Mouse (Mus musculus): ENCODE results near the gene Tdrd9. TPM values are rescaled to one million over a fixed set of nuclear protein-coding genes. Genes with fewer than 3 reads are reported as not detected.
"Not testable (repeated sequence)": the region's sequence is repeated elsewhere in the genome, so short reads cannot be mapped to it uniquely, and the experiment has no call there.

The Tdrd9 gene
- not detected for total RNA-seq (2018; cell fraction: chromatin; rRNA removed)
- total RNA-seq (2018; cell fraction: cytosol; rRNA removed): not detected
- not detected for total RNA-seq (2018; cell fraction: nucleus; rRNA removed)
- polyA plus RNA-seq (2018): not detected in 3 replicates

- 82% methylated on average over 18 of the region's 18 CpGs for WGBS (ENCODE audit: missing documents)
Measured at GRCm38 (mm10) chr12:111971231-111971686, at the start of gene Tdrd9. Tdrd9 (plus strand) TSS chr12:111971559.

GRCm38 (mm10) chr12:111923117-111923516, 48.2 kb upstream of the Tdrd9 start:
- WGBS (ENCODE audit: missing documents): 87% methylated on average over 6 of the region's 6 CpGs
- no peaks in the 10 kb centered on the region for H3K36me3 ChIP-seq (ENCODE audit: inconsistent target)
- no peaks in the 10 kb centered on the region for H3K79me2 ChIP-seq (ENCODE audit: inconsistent target)
- no peak overlapping the region for H3K27ac ChIP-seq
- H3K4me3 ChIP-seq (ENCODE audit: inconsistent target): no peak overlapping the region

More at GRCm38 (mm10) chr12:111971231-111971686, at the start of gene Tdrd9:
- Histone ChIP-seq H3K36me3 (ENCODE audit: inconsistent target) (no peaks in the 10 kb centered on the region), H3K79me2 (ENCODE audit: inconsistent target) (peaks cover 5% of the 10 kb centered on the region), H3K27ac (no peak within 1 kb of the TSS), H3K4me3 (ENCODE audit: inconsistent target) (no peak within 1 kb of the TSS)

DNA sequence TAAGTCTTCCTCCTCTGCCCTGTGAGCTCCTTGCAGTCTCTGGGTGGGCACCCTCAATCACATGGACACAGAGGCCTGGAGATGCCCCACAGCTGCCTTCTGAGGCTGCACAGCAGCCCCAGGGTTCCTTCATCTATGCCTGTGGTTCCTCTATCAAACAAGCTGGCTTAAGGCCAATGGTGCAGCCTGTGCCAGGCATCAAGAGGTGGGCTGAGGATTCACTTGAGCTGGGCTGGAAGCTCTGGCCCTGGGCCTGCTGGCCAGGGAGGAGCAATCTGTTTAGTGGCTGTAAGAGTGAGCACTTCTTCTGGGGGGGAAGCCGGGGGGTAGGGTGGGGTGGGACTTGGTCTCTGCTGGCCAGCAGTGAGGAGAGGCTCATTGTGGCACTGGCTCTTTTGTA, 44.0 kb upstream of the Tdrd9 start:
- no peaks in the 10 kb centered on the region for H3K36me3 ChIP-seq (ENCODE audit: inconsistent target)
- no peaks in the 10 kb centered on the region for H3K79me2 ChIP-seq (ENCODE audit: inconsistent target)
- no peak overlapping the region for H3K27ac ChIP-seq
- H3K4me3 ChIP-seq (ENCODE audit: inconsistent target): no peak overlapping the region
- 75% methylated on average over 1 of the region's 1 CpGs for WGBS (ENCODE audit: missing documents)

DNA sequence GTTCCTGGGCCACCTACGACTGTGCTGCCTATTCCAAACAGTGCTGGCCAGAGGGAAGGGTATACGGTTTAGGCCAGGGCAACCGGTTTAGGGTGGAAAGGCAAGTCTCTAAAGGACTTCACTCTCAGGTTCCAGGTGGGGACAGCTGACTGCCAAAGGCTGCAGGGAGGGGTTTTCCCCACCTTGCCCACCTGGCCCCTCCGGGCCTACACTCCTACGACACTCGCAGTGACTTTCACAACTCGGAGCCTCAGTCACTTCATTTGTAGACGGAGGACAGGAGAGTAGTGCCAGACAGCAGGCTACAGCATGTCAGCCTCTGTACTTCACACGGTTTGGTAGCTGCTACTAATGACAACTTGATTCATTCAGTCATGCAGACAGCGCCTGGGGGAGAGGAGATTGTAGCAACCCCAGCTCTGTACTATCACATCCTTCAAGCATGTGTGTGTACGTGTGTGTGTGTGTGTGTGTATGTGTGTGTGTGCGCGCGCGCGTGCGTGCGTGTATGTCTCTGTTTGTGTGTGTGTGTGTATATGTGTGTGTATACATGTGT, 42.9 kb upstream of the Tdrd9 start:
- Histone ChIP-seq H3K79me2 (ENCODE audit: inconsistent target) (no peaks in the 10 kb centered on the region), H3K27ac (no peak overlapping the region), H3K36me3 (ENCODE audit: inconsistent target) (no peaks in the 10 kb centered on the region), H3K4me3 (ENCODE audit: inconsistent target) (no peak overlapping the region)
- WGBS (ENCODE audit: missing documents): 96% methylated on average over 14 of the region's 18 CpGs

DNA sequence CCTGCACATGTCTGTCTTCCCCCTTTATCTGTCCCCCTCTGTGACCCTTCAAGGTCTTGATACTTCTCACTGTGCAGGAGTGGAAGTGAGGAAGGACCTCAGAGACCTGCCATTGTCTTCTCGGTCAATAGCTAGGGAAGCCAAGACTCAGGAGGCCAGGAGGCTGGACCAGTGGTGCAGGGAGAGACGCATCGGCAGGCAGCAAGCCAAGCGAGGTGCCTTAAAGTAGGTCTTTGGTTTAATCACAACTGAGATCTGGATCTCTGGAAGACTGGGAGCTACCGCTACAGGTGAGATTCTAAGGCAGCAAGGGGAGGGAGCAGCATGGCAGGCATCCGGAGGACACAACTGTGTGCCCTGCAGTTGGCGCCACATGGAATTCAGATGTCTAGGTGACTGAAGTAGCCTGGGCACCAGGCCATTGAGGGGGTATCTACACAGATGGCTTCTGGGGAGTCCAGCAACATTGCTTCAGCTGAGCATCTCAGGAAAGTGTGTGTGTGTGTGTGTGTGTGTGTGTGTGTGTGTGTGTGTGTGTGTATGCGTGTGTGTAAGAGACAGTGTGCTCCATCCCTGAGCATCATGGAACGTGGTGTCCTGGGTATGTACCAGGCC, 39.8 kb upstream of the Tdrd9 start:
- no peak overlapping the region for H3K4me3 ChIP-seq (ENCODE audit: inconsistent target)
- no peaks in the 10 kb centered on the region for H3K36me3 ChIP-seq (ENCODE audit: inconsistent target)
- peak overlapping the region; percentile 90 for H3K27ac ChIP-seq
- 96% methylated on average over 7 of the region's 9 CpGs for WGBS (ENCODE audit: missing documents)
- no peaks in the 10 kb centered on the region for H3K79me2 ChIP-seq (ENCODE audit: inconsistent target)

GRCm38 (mm10) chr12:111932513-111932912, 38.8 kb upstream of the Tdrd9 start:
- Histone ChIP-seq H3K79me2 (ENCODE audit: inconsistent target) (no peaks in the 10 kb centered on the region), H3K36me3 (ENCODE audit: inconsistent target) (no peaks in the 10 kb centered on the region), H3K4me3 (ENCODE audit: inconsistent target) (no peak overlapping the region), H3K27ac (no peak overlapping the region)
- 92% methylated on average over 3 of the region's 3 CpGs for WGBS (ENCODE audit: missing documents)

DNA sequence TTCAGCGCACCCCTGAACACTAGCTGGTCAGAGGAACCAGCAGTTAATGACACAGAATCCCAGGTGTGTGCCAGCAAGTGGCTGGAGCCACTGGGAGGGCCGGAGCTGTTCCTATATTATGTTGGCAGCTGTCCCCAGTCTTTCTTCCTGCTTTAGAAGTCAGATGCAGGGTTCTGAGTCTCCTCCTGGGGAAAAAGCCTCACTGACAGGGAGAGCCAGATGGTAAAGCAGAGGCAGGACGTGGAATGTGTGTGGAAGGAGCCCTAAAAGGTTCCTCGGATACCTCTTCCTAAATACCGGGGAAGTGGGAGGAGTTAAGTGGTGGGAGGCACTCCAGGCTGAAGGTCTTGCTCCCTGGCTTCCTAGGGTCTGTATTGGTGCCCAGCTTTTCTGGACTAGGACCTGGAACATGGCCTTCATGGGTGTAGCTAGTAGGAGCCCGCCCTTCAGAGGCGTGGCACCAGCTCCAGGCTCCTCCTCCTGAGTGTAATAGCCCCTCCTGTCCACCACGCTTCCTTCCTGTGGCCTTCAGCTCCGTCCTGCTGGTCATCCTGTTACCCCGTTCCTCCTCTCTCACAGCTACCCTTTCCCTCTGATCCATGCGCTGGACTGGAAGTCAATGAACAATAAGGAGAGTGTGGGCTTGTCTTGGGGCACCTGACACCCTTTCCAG, 38.2 kb upstream of the Tdrd9 start:
- Histone ChIP-seq H3K4me3 (ENCODE audit: inconsistent target) (no peak overlapping the region), H3K36me3 (ENCODE audit: inconsistent target) (no peaks in the 10 kb centered on the region), H3K27ac (no peak overlapping the region), H3K79me2 (ENCODE audit: inconsistent target) (no peaks in the 10 kb centered on the region)
- WGBS (ENCODE audit: missing documents): 66% methylated on average over 11 of the region's 11 CpGs

- H3K79me2 ChIP-seq (ENCODE audit: inconsistent target): no peaks in the 10 kb centered on the region
- no peak overlapping the region for H3K27ac ChIP-seq
- no peaks in the 10 kb centered on the region for H3K36me3 ChIP-seq (ENCODE audit: inconsistent target)
- H3K4me3 ChIP-seq (ENCODE audit: inconsistent target): no peak overlapping the region
- 97% methylated on average over 2 of the region's 2 CpGs for WGBS (ENCODE audit: missing documents)
Measured at GRCm38 (mm10) chr12:111933971-111934370, 37.4 kb upstream of the Tdrd9 start.

DNA sequence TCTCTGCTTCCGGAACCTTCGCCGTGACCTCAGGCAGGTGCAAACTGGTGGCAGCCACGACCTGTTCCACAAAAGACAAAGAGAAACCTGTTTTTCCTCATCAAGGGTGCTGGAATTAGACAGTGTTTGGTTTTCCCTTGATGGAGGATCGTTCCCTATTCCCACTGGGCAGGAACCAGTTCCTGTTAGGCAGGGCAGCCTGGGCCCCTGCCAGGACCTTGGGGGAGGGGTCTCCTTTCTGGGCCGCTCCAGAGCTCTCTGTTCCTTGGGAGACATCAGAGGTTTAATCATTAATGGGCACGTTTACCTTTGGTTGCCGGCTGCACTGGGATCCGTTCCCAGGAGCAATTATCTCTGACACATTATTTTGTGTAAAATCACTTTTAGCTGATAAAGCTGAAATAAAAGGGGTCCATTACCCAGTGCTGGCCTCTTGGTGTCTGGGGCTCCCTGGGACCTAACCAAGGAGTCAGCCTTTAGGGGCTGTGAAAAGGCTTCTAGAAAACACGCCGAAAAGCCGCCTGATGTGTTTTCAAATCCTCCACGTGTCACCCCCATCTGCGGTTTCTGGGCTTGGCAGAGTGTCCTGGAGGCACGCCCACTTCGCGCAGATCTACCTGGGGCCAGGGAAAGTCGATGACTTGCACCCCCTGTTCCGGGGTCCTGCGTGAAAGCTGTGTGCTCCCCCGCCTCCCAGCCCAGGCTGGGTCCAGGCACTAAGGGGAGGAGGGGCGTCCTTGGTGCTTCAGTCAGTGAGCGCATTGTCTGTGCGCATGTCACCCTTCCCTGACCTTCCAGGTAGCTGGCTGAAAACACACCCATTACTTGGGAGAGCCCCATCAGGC, 34.4 kb upstream of the Tdrd9 start:
- Histone ChIP-seq H3K79me2 (ENCODE audit: inconsistent target) (no peaks in the 10 kb centered on the region), H3K4me3 (ENCODE audit: inconsistent target) (no peak overlapping the region), H3K27ac (no peak overlapping the region), H3K36me3 (ENCODE audit: inconsistent target) (no peaks in the 10 kb centered on the region)
- 85% methylated on average over 24 of the region's 24 CpGs for WGBS (ENCODE audit: missing documents)

DNA sequence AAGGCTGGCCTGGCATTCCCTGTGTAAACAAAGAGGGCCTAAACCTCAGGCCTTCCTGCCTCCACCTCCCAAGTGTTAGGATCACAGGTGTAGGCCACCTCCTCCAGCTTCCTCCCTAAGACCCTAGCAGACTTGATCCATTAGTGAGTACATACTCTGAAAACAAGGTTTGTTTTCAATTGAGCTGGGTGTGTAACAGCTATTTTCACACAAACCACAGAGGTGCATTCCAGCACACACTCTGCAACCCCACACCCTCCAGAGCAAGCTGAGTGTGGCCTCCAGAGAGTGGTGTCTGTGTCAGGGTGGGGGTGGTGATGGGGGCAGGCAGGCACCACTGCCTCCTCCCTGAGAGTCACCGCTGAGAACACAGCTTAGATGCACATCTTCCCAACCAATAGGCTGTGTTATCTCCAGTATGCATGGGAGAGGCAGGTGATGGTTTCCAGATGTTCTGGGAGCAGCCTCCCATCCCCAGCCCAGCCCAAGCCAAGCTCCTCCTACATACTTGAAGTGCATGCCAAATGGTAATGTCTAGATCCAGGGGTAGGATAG, 32.7 kb upstream of the Tdrd9 start:
- Histone ChIP-seq H3K79me2 (ENCODE audit: inconsistent target) (no peaks in the 10 kb centered on the region), H3K4me3 (ENCODE audit: inconsistent target) (no peak overlapping the region), H3K36me3 (ENCODE audit: inconsistent target) (no peaks in the 10 kb centered on the region), H3K27ac (no peak overlapping the region)
- WGBS (ENCODE audit: missing documents): 100% methylated on average over 1 of the region's 1 CpGs

DNA sequence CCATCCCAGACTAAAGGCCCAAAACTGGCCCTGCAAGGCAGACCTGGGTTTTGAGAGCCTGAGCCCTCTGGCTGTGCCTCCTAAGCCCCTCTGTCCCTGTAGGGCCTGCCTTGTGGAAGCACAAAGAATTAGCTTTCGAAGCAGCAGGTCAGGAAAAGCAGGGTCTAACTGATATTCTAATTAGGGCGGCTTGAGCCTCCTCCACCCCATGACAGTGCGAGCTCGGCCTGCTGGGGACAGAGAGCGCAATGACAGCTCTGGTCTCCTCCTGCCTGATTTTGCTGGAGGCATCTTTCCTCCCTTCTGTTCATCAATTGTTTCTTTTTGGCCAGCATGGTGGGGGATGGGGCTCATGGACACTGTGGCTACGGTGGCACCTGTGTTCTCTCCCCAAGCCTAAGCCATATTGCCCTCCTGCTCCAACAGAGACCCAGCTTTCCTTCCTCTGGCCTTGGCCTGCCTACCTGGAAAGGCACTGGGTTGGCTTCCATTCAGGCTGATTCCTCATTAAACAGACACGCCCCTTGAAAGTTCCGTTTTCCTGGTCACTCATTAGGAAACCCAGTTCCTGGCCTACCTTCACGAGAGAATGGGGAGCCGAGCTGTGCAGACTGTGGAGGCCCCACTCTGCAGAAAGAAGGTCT, 27.8 kb upstream of the Tdrd9 start:
- peak overlapping the region; percentile 71 for H3K27ac ChIP-seq
- H3K4me3 ChIP-seq (ENCODE audit: inconsistent target): peak overlapping the region; percentile 28
- WGBS (ENCODE audit: missing documents): 35% methylated on average over 10 of the region's 10 CpGs
- H3K79me2 ChIP-seq (ENCODE audit: inconsistent target): no peaks in the 10 kb centered on the region
- no peaks in the 10 kb centered on the region for H3K36me3 ChIP-seq (ENCODE audit: inconsistent target)

- H3K79me2 ChIP-seq (ENCODE audit: inconsistent target); H3K36me3 ChIP-seq (ENCODE audit: inconsistent target): not testable (repeated sequence)
- H3K4me3 ChIP-seq (ENCODE audit: inconsistent target): peak overlapping the region; percentile 28
- H3K27ac ChIP-seq: peak overlapping the region; percentile 71
- 16% methylated on average over 11 of the region's 20 CpGs for WGBS (ENCODE audit: missing documents)
Measured at GRCm38 (mm10) chr12:111944065-111944987, 27.0 kb upstream of the Tdrd9 start.

DNA sequence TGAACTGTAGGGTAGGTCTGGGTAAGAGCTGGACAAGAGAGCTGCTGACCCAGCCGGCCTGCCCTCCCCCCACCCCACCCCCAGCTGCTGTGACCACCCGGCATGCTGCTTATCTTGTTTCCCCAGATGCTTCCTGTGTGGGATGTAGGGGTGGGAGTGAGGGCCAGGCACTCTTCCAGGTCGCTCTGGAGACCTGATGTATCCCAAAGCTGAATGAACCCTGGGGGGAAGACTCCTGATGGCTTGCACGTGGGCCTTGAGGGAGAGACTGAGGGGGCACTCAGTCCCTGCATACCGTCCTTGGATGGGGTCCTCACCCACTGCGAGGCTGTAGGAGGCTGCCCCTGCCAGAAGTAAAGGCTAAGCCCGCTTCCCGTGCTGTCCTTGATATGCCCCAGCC, 26.2 kb upstream of the Tdrd9 start:
- H3K4me3 ChIP-seq (ENCODE audit: inconsistent target): no peak overlapping the region
- peak overlapping the region; percentile 71 for H3K27ac ChIP-seq
- 28% methylated on average over 8 of the region's 8 CpGs for WGBS (ENCODE audit: missing documents)
- H3K79me2 ChIP-seq (ENCODE audit: inconsistent target): no peaks in the 10 kb centered on the region
- no peaks in the 10 kb centered on the region for H3K36me3 ChIP-seq (ENCODE audit: inconsistent target)

All from macrophage (primary cell).